Mouse (Mus musculus): ENCODE measurements at regions not wholly inside any gene's neighbourhood (a gene's known extent, or its start where the extent isn't known, plus 50 kb on each side); places are given as distances from the start of the nearest gene placed in this dataset.

DNA sequence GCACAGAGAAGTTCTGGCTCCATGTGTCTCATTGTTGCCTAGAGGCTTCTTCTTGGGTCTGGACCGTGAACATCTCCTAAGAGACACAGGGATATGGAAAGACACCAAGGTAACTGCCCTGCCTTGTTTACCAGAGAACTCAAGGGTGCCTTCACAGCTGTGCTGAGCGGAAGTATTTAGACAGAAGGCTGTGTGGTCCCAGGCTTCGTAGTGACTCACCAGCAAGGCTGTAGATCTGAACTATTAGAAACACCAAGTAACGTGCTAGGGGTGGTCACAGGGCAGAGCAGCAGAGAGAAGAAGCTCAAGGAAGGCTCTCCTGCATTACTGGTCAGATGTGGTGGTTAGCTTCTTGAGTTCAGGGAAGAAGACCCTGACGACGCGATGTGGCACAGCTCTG lies 51.6 kb upstream of the Lpp start:
- no peak for DNase-seq (ENCODE audit: low read depth, low spot score)

GRCm38 (mm10) chr16:24340646-24341045 lies 52.7 kb upstream of the Lpp start:
- DNase-seq (ENCODE audit: low read depth, low spot score) = no peak

GRCm38 (mm10) chr16:24339320-24340265 lies 53.7 kb upstream of the Lpp start:
- DNase-seq (ENCODE audit: low read depth, low spot score) = no peak

DNA sequence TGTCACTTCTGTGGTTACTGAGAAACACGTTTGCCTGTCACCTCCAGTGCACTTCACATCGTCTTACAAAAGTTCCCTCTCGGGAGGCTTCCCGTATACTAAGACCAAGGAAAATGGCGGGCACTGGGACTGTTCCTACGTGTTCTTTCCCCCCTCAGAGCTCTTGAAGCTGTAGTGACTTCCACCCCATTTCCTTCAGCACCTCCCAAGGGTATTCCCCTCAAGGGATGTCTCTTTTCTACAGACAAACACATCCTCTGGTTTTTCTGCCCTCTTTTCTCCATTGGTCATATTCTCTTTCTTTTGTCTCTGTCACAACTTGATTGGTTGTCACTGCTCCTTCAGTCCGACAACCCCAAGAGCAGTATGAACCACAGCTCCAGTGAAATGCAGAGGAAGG lies 54.9 kb upstream of the Lpp start:
- DNase-seq (ENCODE audit: low read depth, low spot score) = no peak

DNA sequence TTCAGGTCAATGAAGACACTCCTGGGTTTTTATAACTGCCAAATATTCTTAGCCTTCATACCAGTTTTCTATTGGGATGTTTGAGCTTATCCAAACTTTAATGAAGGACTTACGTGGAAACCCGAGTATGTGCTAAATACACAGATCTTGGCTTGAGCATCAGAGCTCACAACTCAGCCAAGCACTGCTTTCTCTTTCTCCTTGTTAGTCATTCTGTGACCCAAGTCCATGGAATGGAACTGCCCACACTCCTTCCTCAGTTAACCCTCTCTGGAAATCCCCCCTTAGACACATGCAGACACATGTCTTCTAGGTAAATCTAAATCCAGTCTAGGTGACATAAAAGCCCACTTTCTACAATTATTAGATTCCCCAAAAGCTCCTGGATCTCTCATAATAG lies 58.9 kb upstream of the Lpp start:
- DNase-seq (ENCODE audit: low read depth, low spot score) = no peak

DNA sequence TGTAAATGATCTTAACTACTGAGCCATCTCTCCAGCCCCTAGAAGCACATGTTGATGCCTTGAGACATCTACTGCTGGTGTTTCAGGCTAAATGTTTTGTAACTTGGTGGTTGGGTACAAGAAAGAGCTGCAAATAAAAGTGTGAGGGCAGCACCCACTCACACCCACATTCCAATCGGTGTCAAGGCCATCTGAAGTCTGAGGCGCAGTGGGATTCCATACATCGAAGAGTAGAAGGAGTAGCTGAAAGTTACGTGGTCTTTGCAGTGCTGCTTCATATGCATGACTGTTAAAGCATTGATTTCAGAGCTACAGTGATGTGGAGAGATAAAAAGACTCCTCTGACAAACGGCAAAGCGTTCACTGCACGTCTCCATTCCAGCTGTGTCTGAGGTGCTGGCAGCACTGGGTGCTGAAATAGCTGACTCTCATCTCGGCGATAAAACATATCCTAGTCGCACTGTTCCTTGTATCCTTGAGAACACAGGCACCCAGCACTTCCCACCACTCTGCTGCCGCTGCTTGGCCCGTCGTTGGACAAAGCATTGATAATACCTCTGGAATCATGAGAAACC lies 61.8 kb upstream of the Lpp start:
- no peak for DNase-seq (ENCODE audit: low read depth, low spot score)

GRCm38 (mm10) chr16:24326571-24326970 lies 66.7 kb upstream of the Lpp start:
- no peak for DNase-seq (ENCODE audit: low read depth, low spot score)

DNA sequence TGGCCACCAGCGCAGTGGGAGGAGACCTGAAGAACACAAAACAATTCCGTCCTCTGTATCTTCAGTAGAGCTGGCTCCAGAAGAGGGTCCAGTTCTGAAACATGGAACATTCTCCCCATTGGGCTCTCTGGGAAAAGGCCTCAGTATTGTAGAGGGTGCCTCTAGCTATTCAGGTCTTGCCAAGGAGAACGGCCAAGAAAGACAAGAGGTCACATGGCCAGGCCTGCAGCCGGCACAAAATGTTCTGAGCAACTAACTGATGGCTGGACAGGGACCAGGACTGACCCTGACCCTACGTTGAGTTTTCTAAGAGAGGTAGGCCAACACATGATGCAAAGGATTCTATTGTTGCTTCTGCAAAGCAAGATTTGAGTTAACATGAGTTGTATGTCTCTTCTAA lies 67.3 kb upstream of the Lpp start:
- DNase-seq (ENCODE audit: low read depth, low spot score) = no peak

DNA sequence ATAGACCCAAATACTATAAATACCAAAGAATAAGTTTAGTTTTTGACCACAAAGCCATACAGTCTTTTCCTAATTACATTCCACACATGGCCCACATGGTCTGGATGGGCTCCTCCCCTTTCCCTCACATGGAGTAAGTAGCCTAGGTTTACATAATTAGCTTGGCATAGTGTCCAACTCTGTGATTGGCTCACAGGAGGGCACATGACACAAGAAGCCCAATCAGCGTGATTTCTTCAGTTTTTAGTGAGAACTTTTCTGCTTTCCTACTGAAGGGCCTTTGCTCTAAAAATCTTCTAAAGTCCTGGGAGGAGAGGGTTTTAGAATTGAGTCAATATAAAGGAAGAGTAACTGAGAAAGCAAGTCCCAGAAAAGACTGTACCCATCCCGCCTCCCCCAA lies 68.4 kb upstream of the Lpp start:
- DNase-seq (ENCODE audit: low read depth, low spot score) = no peak

DNA sequence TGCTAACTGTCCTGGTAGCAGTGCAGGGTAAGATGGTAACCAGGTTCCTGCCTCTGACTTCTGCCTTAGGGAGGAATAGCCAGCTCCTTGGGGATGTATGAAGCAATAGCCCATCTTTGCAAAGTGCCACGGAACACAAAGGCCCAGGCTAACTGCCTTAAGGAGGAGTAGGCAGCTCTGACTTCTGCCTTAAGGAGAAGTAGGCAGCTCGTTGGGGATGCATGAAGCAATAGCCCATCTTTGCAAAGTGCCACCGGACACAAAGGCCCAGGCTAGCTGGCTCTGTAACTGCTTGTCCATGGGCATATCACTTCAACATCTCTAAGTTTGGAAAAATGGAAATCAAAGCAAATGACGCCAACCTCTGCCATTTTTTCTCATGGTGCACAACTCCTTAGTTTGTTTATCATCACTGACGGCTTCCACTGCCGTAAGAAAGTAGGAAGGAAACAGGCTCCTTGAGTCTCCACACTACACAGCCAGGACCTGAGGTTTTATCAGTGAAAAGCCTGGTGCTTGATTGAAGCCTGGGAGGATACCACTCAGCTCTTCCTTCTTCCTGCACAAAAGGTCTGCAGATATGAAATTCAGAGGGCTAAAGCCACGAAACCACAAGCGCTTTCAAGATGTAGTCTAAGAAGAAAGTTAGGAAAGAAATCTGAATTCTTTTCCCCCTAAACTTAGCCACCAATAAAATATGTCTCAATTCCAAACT lies 74.4 kb upstream of the Lpp start:
- DNase-seq (ENCODE audit: low read depth, low spot score) = no peak

DNA sequence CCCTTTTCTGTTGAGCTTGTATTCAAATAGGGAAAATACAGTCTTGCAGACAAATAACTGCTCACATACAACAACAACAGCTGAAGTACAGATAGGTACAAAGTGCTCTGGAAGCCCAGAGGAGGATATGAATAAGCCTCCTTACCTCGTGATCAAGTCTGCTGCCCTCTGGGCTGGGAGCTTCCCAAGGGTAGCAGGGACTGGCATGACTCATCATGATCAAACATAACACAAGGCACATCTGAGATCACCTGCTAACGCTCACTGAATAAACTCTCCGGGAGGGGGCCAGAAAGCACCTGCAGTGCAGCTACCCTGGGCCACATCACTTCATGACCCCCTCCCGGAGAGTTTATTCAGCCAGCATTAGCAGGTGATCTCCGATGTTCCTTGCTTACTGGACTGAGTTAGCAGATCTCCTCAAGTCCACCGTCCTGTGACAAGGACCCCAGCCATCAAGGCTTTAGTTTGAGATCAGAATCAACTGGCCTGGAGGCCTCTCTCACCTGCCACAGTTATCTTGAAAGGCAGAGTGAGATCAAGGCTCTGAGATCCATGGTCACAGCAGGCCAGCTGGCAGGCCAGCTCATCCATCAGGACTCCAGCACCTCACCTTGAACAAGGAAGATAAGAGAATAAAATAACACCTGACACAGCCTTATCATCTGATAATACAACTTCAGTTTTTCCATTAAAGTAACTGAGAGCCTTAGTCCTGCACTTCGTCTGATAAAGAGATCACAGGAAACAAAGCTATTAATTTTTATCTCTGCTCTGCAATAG lies 79.6 kb upstream of the Lpp start:
- no peak for DNase-seq (ENCODE audit: low read depth, low spot score)

GRCm38 (mm10) chr16:24305391-24305790 lies 87.9 kb upstream of the Lpp start:
- DNase-seq (ENCODE audit: low read depth, low spot score) = no peak

DNA sequence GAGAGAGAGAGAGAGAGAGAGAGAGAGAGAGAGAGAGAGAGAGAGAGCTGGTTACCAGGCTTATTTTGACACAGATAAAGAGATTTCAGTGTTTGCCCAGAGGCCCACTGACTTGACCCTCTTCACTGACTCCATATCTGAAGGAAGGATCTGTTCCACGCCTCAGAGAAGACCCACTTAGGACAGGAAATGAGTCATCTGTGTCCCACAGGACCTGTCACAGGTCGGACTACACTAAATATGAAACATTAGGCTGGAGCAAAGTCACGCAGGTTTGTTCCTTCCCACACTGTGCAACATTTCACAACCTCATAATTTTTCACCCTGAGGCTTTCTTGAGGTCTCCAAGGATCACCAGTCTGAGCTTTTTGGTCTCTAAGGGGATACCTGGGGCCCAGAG lies 96.5 kb upstream of the Lpp start:
- DNase-seq (ENCODE audit: low read depth, low spot score) = no peak

GRCm38 (mm10) chr16:24295626-24296440 lies 97.5 kb upstream of the Lpp start:
- no peak for DNase-seq (ENCODE audit: low read depth, low spot score)

DNA sequence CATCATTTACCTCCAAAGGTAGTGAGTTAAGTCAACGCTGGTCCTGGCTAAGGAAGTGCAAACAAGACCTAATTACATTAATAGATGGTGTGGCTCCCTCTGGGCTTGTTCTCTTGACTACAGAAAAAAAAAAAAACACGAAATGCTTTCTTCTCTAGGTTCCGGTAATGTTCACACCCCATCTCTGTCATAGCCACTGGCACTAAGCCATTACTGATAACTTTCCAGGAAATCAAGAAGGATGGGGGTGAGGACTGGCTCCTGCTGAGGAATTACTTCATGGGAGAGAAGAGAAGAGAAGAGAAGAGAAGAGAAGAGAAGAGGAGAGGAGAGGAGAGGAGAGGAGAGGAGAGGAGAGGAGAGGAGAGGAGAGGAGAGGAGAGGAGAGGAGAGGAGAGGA lies 109.1 kb upstream of the Lpp start:
- no peak for DNase-seq (ENCODE audit: low read depth, low spot score)

- no peak for DNase-seq (ENCODE audit: low read depth, low spot score)
These were observed 111.1 kb upstream of the Lpp start for GRCm38 (mm10) chr16:24282194-24282683.

DNA sequence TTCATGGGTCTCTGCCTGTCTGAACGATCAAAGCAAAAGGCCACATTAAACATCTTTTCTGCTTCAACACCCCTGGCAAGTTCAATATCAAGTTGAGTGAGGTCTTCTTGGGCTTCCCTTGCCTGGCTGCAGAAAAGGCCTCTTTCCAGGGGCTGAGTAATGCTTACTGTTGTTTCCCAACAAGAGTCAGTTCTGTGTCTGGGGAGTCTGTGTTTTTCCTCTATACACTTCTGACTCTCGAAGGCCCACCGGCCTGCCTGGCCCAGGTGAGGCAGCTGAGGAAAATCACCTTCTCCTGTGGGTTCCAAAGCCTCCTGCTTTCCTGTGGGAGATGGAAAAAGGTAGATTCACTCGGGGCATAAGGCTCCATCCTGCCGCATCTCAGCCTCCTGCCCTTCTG lies 111.7 kb upstream of the Lpp start:
- no peak for DNase-seq (ENCODE audit: low read depth, low spot score)

DNA sequence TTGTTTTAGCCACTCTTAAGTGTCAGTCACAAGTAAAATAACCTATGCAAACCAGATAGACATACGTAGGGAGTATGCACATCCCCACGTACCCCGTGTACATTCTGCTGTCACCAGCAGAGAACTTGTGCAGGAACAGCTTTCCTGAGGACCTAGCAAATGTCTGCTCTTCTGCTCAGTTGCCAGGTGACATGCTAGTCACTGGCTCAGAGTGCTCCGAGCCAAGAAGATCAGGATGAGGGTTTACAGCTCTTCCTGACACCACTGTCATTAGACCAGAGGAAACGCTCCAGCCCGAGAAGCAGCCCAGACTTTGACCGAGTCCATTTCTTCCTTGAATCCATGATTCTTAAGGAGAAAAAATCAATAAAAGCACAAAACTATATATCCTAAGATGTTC lies 115.5 kb upstream of the Lpp start:
- no peak for DNase-seq (ENCODE audit: low read depth, low spot score)

DNA sequence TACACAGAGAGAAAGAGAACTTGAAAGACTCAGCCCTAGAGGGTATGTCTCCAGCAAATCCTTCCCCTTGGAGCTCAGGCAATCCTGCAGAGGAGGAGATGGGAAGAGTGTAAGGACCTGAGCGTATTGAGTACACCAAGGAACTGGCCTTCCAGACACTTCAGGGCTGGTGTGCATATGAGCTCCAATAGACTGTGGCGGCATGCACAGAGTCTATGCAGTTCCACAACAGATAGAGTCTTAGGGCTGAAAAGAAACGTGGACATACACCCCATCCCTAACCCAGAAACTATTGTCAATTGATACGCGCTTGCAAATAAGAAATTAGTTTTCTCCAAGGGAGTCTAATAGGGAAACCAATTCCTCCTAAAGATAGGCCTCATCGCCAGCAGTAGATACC lies 130.6 kb upstream of the Lpp start:
- DNase-seq (ENCODE audit: low read depth, low spot score) = no peak

DNA sequence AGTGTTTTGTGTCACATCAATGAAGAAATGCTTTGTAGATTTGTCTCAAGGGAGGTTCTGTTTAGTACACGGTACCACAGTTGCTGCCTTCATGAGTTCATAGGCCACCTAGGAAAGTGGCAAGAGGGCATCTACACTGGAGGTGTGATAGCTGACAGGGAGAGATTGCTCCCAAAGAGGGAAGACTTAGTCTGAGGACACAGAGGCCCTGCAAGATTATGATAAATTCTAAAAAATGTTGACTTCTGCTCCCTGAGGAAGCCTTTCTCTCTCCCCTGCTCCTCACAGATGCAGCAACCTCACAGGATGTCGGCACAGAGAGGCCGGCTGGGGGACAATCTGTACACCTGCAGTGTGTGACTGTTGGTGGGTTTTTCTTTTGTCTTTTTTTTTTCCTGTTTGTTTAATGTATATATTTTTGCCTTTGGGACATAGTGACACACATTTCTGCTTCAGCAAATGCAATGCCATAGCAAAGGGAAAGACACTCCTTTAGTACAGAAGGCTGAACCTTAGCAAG lies 133.5 kb upstream of the Lpp start:
- no peak for DNase-seq (ENCODE audit: low read depth, low spot score)

DNA sequence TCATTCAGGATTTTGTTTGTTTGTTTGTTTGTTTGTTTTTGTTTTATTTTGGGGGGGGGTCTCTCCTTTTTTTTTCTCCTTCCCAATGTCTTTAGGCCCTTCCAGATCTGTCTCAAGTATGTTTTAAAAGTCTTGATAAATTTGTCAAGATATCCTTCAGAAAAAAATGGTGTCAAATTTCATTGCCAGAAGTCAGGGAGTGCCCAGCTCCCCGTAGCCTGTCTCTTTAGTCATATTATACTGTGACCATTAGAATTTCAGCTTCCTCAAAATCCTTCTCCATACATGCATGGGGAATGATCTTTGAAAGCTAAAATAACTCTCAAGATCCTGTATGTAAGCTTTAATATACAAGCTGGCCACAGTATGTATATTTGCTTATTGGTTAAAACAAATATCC lies 134.3 kb upstream of the Lpp start:
- DNase-seq (ENCODE audit: low read depth, low spot score) = no peak

Data from retina, postnatal 7 days (tissue).